Mouse (Mus musculus) G1E (cell line): ENCODE results near the gene Dnpep. TPM values are rescaled to one million over a fixed set of nuclear protein-coding genes. Genes with fewer than 3 reads are reported as not detected.

Source experiments
- ATAC-seq: 2 replicates; pipeline ENCODE4 v1.8.0; 2016; ENCODE audit warnings: mild to moderate bottlenecking; ENCODE audit not compliant: insufficient number of reproducible peaks, poor library complexity, low FRiP score, severe bottlenecking; ENCODE audit errors: extremely low read depth
- DNase-seq: peaks from one replicate; pipeline ENCODE4 v3.0.0; 2012; ENCODE audit warnings: low spot score
- H3K27me3 ChIP-seq: 2 replicates; pipeline ENCODE4 v1.6.1; 2012; ENCODE audit warnings: mild to moderate bottlenecking, low read length, inconsistent platforms; ENCODE audit not compliant: insufficient read depth
- H3K36me3 ChIP-seq: replicated peaks from 2 replicates; pipeline ENCODE3; 2012; ENCODE audit warnings: mild to moderate bottlenecking, inconsistent platforms
- H3K4me1 ChIP-seq: 2 replicates; pipeline ENCODE4 v1.6.1; 2012; ENCODE audit warnings: low read depth, low read length, inconsistent platforms, mixed read lengths; ENCODE audit not compliant: insufficient read depth
- H3K4me3 ChIP-seq: 2 replicates; pipeline ENCODE4 v1.5.1; 2012; ENCODE audit warnings: low read depth, mild to moderate bottlenecking, inconsistent platforms, low read length, moderate library complexity, mixed read lengths
- H3K9me3 ChIP-seq: replicated peaks from 2 replicates; pipeline ENCODE4 v1.6.1; 2012; ENCODE audit warnings: inconsistent platforms
- CTCF ChIP-seq: IDR thresholded peaks from 2 replicates; pipeline ENCODE4 v1.5.1; 2012; ENCODE audit warnings: low read depth, low read length, inconsistent platforms, mixed read lengths
- GATA1 ChIP-seq: IDR thresholded peaks from 2 replicates; pipeline ENCODE4 v1.6.1; 2012; ENCODE audit warnings: borderline replicate concordance, low read length, inconsistent platforms, mixed read lengths
- GATA2 ChIP-seq: IDR thresholded peaks from 2 replicates; pipeline ENCODE4 v1.6.1; 2012; ENCODE audit warnings: low read depth, low read length, inconsistent platforms, borderline replicate concordance
- POLR2AphosphoS5 ChIP-seq: IDR thresholded peaks from 2 replicates; pipeline ENCODE4 v1.6.1; 2012; ENCODE audit warnings: low read depth, low read length, inconsistent platforms; ENCODE audit not compliant: insufficient replicate concordance
- TAL1 ChIP-seq: conservative IDR thresholded peaks from 2 replicates; pipeline ENCODE4 v1.6.1; 2012; ENCODE audit warnings: low read depth, low read length, inconsistent platforms, mixed read lengths
- polyA plus RNA-seq: library from polyadenylated mRNA; stranded (reverse); fragments of >175 nt; gene quantifications from 2 replicates; pipeline ENCODE4 v1.2.3, GENCODE M21; 2012
- total RNA-seq, 2 experiments: library from RNA; stranded (forward) in 1 of 2; stranded (reverse) in 1 of 2; fragments of 200-1000 nt in 1 of 2; fragments of >200 nt in 1 of 2; fragmentation: Nextera tagmentation in 1 of 2; gene quantifications; 2 replicates each; pipeline ENCODE4 v1.2.3; 2014 to 2017

Dnpep gene
- total and polyA plus RNA-seq, 3 experiments: 38.7 to 79.0 (median 73.7) TPM

- Histone ChIP-seq H3K4me3 (no peak overlapping the region), H3K9me3 (no peaks in the 10 kb centered on the region), H3K27me3 (peaks cover 30% of the 10 kb centered on the region), H3K4me1 (0 out of 2 replicates have a peak, but pooled peaks cover 2% of the 10 kb centered on the region), H3K36me3 (no peaks in the 10 kb centered on the region)
- DNase-seq (no peak), ATAC-seq (no peak)
- TF ChIP-seq TAL1 (no peak), CTCF (no peak), GATA2 (no peak), POLR2AphosphoS5 (no peak), GATA1 (no peak)
These were observed 24.5 kb downstream of the Dnpep start for GRCm38 (mm10) chr1:75293331-75293701.

- Histone ChIP-seq H3K4me1 (0 out of 2 replicates have a peak, but pooled peaks cover 2% of the 10 kb centered on the region), H3K9me3 (no peaks in the 10 kb centered on the region), H3K27me3 (peaks cover 28% of the 10 kb centered on the region), H3K36me3 (no peaks in the 10 kb centered on the region), H3K4me3 (no peak overlapping the region)
- ATAC-seq (no peak), DNase-seq (no peak)
- no peak for TF ChIP-seq CTCF
- no peak for TF ChIP-seq POLR2AphosphoS5
- no peak for TF ChIP-seq GATA1
- no peak for TF ChIP-seq GATA2
- no peak for TF ChIP-seq TAL1
These were observed 25.1 kb downstream of the Dnpep start for GRCm38 (mm10) chr1:75292476-75293330.

- H3K36me3 ChIP-seq: no peaks in the 10 kb centered on the region
- 0 out of 2 replicates have a peak, but pooled peaks cover 2% of the 10 kb centered on the region for H3K4me1 ChIP-seq
- DNase-seq (no peak), ATAC-seq (no peak)
- TF ChIP-seq CTCF (no peak), TAL1 (no peak), GATA1 (no peak), POLR2AphosphoS5 (no peak), GATA2 (no peak)
- peaks cover 32% of the 10 kb centered on the region for H3K27me3 ChIP-seq
- H3K9me3 ChIP-seq: no peaks in the 10 kb centered on the region
- H3K4me3 ChIP-seq: no peak overlapping the region
These were observed 26.5 kb downstream of the Dnpep start for GRCm38 (mm10) chr1:75291321-75291720.

GRCm38 (mm10) chr1:75290582-75290981 lies 27.2 kb downstream of the Dnpep start:
- H3K27me3 ChIP-seq: peaks cover 28% of the 10 kb centered on the region
- no peaks in the 10 kb centered on the region for H3K9me3 ChIP-seq
- TF ChIP-seq GATA2 (no peak), GATA1 (no peak), POLR2AphosphoS5 (no peak), CTCF (no peak), TAL1 (no peak)
- ATAC-seq (no peak), DNase-seq (peak; percentile 21)
- 0 out of 2 replicates have a peak, but pooled peaks cover 2% of the 10 kb centered on the region for H3K4me1 ChIP-seq
- H3K4me3 ChIP-seq: no peak overlapping the region
- H3K36me3 ChIP-seq: no peaks in the 10 kb centered on the region

- H3K27me3 ChIP-seq: peaks cover 28% of the 10 kb centered on the region
- TF ChIP-seq GATA2 (no peak), TAL1 (no peak), POLR2AphosphoS5 (no peak), GATA1 (no peak), CTCF (no peak)
- H3K4me1 ChIP-seq: 0 out of 2 replicates have a peak, but pooled peaks cover 2% of the 10 kb centered on the region
- no peak for DNase-seq
- no peak overlapping the region for H3K4me3 ChIP-seq
- H3K9me3 ChIP-seq: no peaks in the 10 kb centered on the region
- no peaks in the 10 kb centered on the region for H3K36me3 ChIP-seq
- ATAC-seq: no peak
These were observed 27.8 kb downstream of the Dnpep start for GRCm38 (mm10) chr1:75289888-75290431.

- peaks cover 27% of the 10 kb centered on the region for H3K27me3 ChIP-seq
- TF ChIP-seq GATA1 (no peak), TAL1 (no peak), POLR2AphosphoS5 (no peak), GATA2 (no peak), CTCF (no peak)
These were observed 28.4 kb downstream of the Dnpep start for GRCm38 (mm10) chr1:75289376-75289775.

More at GRCm38 (mm10) chr1:75289376-75289775, 28.4 kb downstream of the Dnpep start:
- ATAC-seq: no peak
- no peaks in the 10 kb centered on the region for H3K9me3 ChIP-seq
- no peaks in the 10 kb centered on the region for H3K36me3 ChIP-seq
- no peak for DNase-seq
- no peak overlapping the region for H3K4me3 ChIP-seq
- 0 out of 2 replicates have a peak, but pooled peaks cover 2% of the 10 kb centered on the region for H3K4me1 ChIP-seq
